Mouse (Mus musculus) induced T-regulatory cell, adult 2 months (primary cell): ENCODE results near the gene Dcaf8.
A peak's percentile ranks its signal among the peaks of the same experiment; 100 is the strongest.

Experiments
- DNase-seq: peaks from one replicate; pipeline ENCODE4 v3.0.0-alpha.2; 2012; ENCODE audit warnings: low read depth

The Dcaf8 gene

DNA sequence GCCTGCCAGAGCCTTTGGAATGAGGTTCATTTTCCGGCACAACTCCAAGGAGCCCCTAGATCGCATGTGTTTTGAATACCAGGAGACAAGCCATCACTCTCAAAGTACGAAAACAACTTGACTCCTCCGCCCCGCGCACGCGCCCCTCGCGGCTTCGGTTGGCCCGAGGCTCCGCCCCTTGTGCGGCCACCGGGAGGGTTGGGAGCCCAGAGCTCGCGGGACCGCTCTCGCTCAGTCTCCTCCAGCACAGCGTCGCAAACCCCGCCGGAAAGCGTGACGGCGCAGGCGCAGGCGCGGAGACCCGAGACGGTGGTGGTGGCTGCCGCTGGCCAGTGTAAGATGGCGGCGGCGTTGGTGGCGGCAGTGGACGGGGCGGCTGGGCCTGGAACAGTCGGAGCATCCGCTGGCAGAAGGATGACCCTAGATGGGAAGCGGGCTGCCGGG lies at the start of gene Dcaf8:
TSS of gene Dcaf8 (plus strand) at position 250 of the 444 bp plus-strand sequence.
- DNase-seq: peak; percentile 98

DNA sequence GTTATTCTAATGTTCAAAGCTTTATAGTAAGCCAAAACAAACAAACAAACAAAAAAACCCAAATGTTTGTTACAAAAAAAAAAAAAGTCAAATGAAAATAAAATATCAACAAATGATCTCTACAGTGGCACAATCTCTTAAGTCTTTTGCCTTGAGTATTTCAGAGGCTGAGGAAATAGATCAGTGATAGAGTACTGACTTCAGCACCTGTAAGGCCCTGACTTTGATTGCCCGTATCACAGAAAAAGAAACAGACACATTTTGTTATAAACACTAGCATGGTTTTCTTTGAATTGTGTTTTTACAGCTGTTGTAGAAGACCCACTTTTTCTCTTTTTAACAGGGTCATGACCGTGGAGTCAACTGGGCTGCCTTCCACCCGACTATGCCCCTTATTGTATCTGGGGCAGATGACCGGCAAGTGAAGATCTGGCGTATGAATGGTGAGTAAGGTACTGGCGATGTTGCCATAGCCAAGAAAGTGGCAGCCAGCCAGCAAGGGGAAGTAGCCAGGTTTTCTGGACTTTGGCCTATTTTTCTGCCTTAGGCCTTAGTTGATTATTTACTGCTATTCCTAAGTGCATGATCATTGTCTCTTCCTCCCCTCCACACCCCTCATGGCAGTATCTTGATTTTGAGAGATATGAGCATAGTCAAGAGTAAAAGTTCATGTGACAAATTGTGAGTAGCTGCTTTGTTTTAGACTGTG lies 48.4 kb upstream of the Dcaf8 start:
- no peak for DNase-seq

GRCm38 (mm10) chr1:172103619-172104018 lies 44.3 kb upstream of the Dcaf8 start:
- no peak for DNase-seq

DNA sequence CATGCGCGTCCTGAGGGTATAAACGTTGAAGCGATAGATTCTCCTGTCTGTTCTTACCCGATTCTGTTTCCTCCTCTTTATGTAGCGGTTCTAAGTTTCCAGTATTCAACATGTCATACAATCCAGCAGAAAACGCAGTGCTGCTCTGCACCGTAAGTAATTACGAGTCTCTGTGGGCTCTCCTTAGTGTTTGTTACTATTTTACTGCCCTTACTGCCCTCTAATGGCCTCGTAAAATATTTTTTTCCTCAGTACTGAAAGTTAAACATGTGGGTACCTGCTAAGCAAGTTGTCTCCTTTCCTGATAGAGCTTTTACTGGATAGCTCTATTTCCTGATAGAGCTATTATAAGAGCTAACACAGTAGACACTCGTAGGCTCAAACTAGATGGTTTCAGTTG lies 42.8 kb upstream of the Dcaf8 start:
- no peak for DNase-seq

- no peak for DNase-seq
These were observed 40.0 kb upstream of the Dcaf8 start for GRCm38 (mm10) chr1:172107777-172108477.

GRCm38 (mm10) chr1:172116948-172117347 lies 30.9 kb upstream of the Dcaf8 start:
- no peak for DNase-seq

GRCm38 (mm10) chr1:172119100-172119499 lies 28.8 kb upstream of the Dcaf8 start:
- no peak for DNase-seq

GRCm38 (mm10) chr1:172119720-172120119 lies 28.2 kb upstream of the Dcaf8 start:
- peak; percentile 73 for DNase-seq

DNA sequence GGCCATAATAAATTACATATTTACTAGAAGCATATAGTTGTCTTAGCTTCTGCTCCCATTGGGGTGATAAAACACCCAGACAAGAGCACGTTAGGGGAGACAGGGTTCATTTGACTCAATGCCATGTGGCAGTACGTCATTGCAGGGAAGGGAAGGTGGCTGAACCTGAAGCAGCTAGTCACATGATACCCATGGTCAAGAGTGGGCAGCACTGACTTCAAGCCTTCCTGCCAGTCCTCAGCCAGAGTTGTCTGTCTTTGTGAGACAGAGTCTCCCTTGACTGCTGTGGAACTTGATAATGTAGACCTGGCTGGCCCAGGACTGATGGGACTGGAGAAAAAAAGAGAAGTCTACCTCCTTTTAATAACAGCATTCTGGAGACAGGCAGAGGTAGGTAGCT lies 25.2 kb upstream of the Dcaf8 start:
- no peak for DNase-seq

DNA sequence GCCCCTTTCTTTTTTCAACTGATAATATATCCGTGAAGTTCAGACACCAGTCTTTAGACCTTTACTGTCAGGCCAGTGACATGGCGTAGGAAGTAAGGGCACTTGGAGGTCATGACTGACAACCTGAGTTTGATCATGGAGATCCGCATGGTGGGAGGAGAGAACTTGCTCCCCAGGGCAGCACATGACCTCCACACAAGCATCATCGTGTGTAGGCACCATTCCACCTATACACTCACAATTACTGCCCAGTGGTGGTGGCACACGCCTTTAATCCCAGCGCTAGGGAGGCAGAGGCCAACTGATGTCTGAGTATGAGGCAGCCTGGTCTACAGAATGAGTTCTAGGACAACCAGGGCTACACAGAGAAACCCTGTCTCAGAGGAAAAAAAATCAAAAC lies 23.3 kb upstream of the Dcaf8 start:
- no peak for DNase-seq

- peak; percentile 96 for DNase-seq
These were observed 21.2 kb upstream of the Dcaf8 start, which contains the start of gene Pex19 for GRCm38 (mm10) chr1:172126376-172127347. Gene Pex19 (plus strand): TSS chr1:172126755.

DNA sequence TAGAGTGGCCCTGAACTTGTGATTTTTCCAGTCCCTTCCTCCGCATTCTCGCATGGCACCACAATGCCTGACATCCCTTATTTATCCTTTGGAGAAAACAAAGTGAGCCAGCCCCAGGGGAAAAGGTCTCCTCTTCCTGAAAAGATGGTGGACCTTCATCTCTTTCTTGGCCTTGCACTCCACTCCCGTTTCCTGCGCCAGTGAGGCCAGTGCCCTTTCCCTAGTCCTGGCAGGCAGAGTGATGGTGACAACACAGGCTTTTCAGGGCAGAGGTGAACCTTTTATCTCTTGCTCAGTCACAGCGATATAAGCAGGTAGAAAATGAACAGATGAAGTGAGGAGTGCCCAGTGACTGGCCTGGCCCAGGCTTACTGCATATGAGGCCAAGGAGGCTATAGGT lies 20.4 kb upstream of the Dcaf8 start:
- no peak for DNase-seq

GRCm38 (mm10) chr1:172128563-172128962 lies 19.3 kb upstream of the Dcaf8 start:
- no peak for DNase-seq

GRCm38 (mm10) chr1:172129108-172129507 lies 18.8 kb upstream of the Dcaf8 start:
- DNase-seq: no peak

GRCm38 (mm10) chr1:172129780-172130179 lies 18.1 kb upstream of the Dcaf8 start:
- DNase-seq: no peak

DNA sequence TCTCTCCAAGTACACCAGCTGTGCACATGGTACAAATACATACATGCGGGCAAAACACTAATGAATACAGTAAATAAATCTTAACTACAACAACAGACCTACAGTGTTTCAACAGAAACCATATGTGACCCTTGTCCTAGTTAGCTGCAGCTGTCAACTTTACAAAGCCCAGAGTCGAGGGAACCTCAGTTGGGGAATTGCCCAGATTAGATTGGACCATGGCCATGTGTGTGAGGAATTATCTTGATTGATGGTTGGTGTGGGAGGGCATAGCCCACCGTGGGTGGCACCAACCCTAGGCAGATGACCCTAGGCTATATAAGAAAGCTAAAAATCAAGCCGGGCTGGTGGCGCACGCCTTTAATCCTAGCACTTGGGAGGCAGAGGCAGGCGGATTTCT lies 15.6 kb upstream of the Dcaf8 start:
- DNase-seq: no peak

- DNase-seq: no peak
These were observed 14.3 kb upstream of the Dcaf8 start for GRCm38 (mm10) chr1:172133535-172133934.

GRCm38 (mm10) chr1:172134072-172134471 lies 13.8 kb upstream of the Dcaf8 start:
- no peak for DNase-seq

- DNase-seq: no peak
These were observed 7.7 kb upstream of the Dcaf8 start for GRCm38 (mm10) chr1:172140160-172140559.

GRCm38 (mm10) chr1:172140825-172141224 lies 7.1 kb upstream of the Dcaf8 start:
- no peak for DNase-seq

DNA sequence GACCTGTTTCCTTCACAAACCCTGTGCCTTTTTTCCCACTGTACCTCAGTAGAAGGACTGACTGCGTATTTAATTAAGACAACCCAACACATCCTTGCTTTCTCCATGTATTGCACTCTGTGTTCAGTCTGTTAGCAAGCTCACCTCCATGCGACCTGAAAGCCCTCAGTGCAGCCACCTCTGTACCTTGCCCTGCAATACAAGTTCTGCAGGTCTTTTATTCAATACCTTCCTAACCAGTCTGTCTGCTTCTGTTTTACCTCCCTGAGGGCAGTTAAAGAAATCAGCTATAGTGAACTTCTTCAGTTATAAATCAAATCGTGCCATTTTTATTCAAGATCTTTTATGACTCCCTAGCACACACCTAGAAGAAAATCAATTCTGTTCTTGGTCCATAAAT lies 6.4 kb upstream of the Dcaf8 start:
- DNase-seq: no peak

GRCm38 (mm10) chr1:172143570-172143969 lies 4.3 kb upstream of the Dcaf8 start:
- DNase-seq: peak; percentile 85
